Mouse (Mus musculus): ENCODE results near the gene Fcer2a. TPM values are rescaled to one million over a fixed set of nuclear protein-coding genes. Genes with fewer than 3 reads are reported as not detected.

Fcer2a gene
- polyA plus RNA-seq (2014; fragmentation: Nextera tagmentation; extraction: Ambion mirVana) = 0.24 TPM in 1 of 2 replicates, not detected in the other

DNA sequence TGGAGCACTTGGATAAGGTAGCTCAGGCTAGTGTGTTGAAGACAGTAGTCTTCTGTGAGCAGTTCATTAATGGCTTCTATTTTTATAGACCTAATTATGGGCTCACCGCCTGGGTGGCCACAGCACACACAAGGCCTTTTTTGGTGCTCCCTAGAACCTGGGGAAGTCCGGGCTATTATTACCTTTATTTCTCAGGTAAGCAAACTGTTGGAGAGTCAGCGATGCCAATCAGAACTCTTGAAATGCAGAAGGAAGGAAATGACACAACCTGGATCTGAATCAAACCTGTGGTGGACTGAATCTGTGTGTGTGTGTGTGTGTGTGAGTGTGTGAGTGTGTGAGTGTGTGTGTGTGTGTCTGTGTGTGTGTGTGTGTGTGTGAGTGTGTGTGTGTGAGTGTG is at the start of gene Fcer2a:
Gene Fcer2a (minus strand): TSS at position 55 of the 400 bp plus-strand sequence.
- no peaks in the 10 kb centered on the region for H3K4me1 ChIP-seq (ENCODE audit: control insufficient read depth, insufficient read depth, low read length)
- H3K27me3 ChIP-seq (ENCODE audit: control insufficient read depth, insufficient read depth, low read length) = no peaks in the 10 kb centered on the region
- WGBS = 78% methylated on average over 3 of the region's 3 CpGs
- H3K36me3 ChIP-seq (ENCODE audit: control insufficient read depth, insufficient read depth, low read length) = no peaks in the 10 kb centered on the region
- no peak within 1 kb of the TSS for H3K4me2 ChIP-seq (ENCODE audit: low read depth, severe bottlenecking)
- no peak for ATAC-seq (ENCODE audit: insufficient number of reproducible peaks, low FRiP score, low TSS enrichment, low read depth)
- no peak within 1 kb of the TSS for H3K9ac ChIP-seq (ENCODE audit: low read length)
- no peak for DNase-seq (ENCODE audit: low spot score)
- no peak within 1 kb of the TSS for H3K27ac ChIP-seq (replicated peaks; ENCODE audit: low read depth, low read length)
- H3K9me3 ChIP-seq (ENCODE audit: control insufficient read depth, low read length) = no peaks in the 10 kb centered on the region
- H3K4me3 ChIP-seq (ENCODE audit: low read depth, low read length) = no peak within 1 kb of the TSS

DNA sequence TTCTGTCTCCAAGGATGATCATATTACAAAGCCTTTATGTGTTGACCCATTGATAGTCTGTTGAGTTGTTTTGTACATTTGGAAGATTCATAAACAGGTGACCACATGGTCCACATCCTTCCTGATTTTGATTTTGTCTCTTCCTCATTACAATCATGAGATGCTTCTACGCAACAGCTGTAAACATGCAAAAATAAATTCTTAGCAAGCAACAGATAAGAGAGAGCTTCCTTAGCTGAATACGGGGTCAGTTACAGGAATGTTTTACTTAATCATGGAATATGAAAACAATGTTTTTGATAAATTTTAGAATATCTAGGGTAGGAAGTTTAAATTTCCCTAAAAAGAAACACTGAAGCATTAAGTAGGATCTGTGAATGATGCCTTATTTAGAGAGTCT is 43.0 kb upstream of the Fcer2a start:
- no peak for ATAC-seq (ENCODE audit: insufficient number of reproducible peaks, low FRiP score, low TSS enrichment, low read depth)
- Histone ChIP-seq H3K4me3 (ENCODE audit: low read depth, low read length) (no peak overlapping the region), H3K27ac (replicated peaks; ENCODE audit: low read depth, low read length) (no peak overlapping the region), H3K9ac (ENCODE audit: low read length) (no peak overlapping the region), H3K27me3 (ENCODE audit: control insufficient read depth, insufficient read depth, low read length) (no peaks in the 10 kb centered on the region), H3K4me2 (ENCODE audit: low read depth, severe bottlenecking) (no peak overlapping the region), H3K4me1 (ENCODE audit: control insufficient read depth, insufficient read depth, low read length) (no peaks in the 10 kb centered on the region), H3K36me3 (ENCODE audit: control insufficient read depth, insufficient read depth, low read length) (no peaks in the 10 kb centered on the region), H3K9me3 (ENCODE audit: control insufficient read depth, low read length) (no peaks in the 10 kb centered on the region; the same call in 1 of the 2 replicates)
- DNase-seq (ENCODE audit: low spot score) = no peak
- 92% methylated on average over 2 of the region's 2 CpGs for WGBS

DNA sequence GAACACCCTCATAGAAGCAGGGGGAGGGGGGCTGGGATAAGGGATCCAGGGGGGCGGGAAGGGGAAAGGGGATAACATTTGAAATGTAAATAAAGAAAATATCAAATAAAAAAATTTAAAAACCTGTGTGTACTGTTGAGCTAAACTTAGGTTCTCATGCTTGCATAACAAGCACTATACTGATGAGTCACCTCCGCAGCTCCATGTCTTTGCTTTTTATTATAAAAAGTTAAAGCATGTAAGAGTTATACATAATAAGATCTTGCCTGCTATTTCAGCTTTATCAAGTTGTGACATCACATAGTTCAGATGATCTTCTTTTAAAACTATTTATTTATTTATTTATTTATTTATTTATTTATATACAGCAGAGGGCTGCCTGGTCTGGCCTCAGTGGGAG is 41.6 kb upstream of the Fcer2a start:
- no peak for ATAC-seq (ENCODE audit: insufficient number of reproducible peaks, low FRiP score, low TSS enrichment, low read depth)

DNA sequence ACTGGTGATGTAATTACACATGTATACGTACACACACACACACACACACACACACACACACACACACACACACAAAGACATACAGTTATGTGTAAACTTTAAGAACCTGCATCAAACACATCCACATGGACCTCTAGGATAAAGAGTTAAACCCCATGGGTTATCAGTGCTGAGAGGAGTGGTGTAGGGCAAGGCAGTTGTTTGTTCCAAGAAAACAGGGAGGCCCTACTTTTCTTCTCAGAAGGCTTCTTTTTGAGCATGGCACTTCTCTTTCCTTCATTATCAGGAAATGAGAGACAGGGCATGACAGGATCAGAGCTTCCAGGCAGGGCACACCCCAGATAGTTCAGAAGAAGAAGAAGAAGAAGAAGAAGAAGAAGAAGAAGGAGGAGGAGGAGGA is 40.1 kb upstream of the Fcer2a start:
- no peaks in the 10 kb centered on the region for H3K4me1 ChIP-seq (ENCODE audit: control insufficient read depth, insufficient read depth, low read length)
- 65% methylated on average over 1 of the region's 1 CpGs for WGBS
- no peaks in the 10 kb centered on the region for H3K36me3 ChIP-seq (ENCODE audit: control insufficient read depth, insufficient read depth, low read length)
- no peaks in the 10 kb centered on the region for H3K27me3 ChIP-seq (ENCODE audit: control insufficient read depth, insufficient read depth, low read length)
- ATAC-seq (ENCODE audit: insufficient number of reproducible peaks, low FRiP score, low TSS enrichment, low read depth) (no peak), DNase-seq (ENCODE audit: low spot score) (no peak)
- no peak overlapping the region for H3K4me2 ChIP-seq (ENCODE audit: low read depth, severe bottlenecking)
- no peaks in the 10 kb centered on the region; the same call in 1 of the 2 replicates for H3K9me3 ChIP-seq (ENCODE audit: control insufficient read depth, low read length)
- H3K4me3 ChIP-seq (ENCODE audit: low read depth, low read length) = no peak overlapping the region
- H3K9ac ChIP-seq (ENCODE audit: low read length) = no peak overlapping the region
- H3K27ac ChIP-seq (replicated peaks; ENCODE audit: low read depth, low read length) = no peak overlapping the region

More for the DNA sequence above, 41.6 kb upstream of the Fcer2a start:
- Histone ChIP-seq H3K4me1 (ENCODE audit: control insufficient read depth, insufficient read depth, low read length) (no peaks in the 10 kb centered on the region), H3K27ac (replicated peaks; ENCODE audit: low read depth, low read length) (no peak overlapping the region), H3K36me3 (ENCODE audit: control insufficient read depth, insufficient read depth, low read length) (no peaks in the 10 kb centered on the region), H3K9ac (ENCODE audit: low read length) (no peak overlapping the region), H3K9me3 (ENCODE audit: control insufficient read depth, low read length) (no peaks in the 10 kb centered on the region; the same call in 1 of the 2 replicates), H3K4me3 (ENCODE audit: low read depth, low read length) (no peak overlapping the region), H3K4me2 (ENCODE audit: low read depth, severe bottlenecking) (no peak overlapping the region), H3K27me3 (ENCODE audit: control insufficient read depth, insufficient read depth, low read length) (no peaks in the 10 kb centered on the region)
- WGBS = 92% methylated on average over 2 of the region's 2 CpGs
- no peak for DNase-seq (ENCODE audit: low spot score)

DNA sequence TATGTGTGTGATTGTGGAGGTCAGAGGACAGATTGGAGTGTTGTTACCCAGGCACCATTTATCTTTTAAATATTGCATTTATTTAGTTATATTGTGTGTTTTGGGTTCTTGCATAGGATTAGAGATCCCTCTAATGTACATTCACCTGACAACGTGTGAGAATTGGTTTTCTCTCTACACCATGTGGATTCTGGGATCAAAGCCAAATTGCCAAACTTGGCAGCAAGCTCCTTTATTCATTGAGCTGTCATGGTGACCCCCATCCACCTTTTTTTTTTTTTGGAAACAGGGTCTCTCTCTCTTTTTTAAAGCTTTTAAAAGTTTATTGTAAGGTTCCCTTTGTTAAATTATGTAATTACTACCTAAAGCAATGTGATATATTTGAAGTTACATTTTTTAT is 27.1 kb upstream of the Fcer2a start:
- DNase-seq (ENCODE audit: low spot score) = no peak
- no peaks in the 10 kb centered on the region for H3K4me1 ChIP-seq (ENCODE audit: control insufficient read depth, insufficient read depth, low read length)
- no peak overlapping the region for H3K4me3 ChIP-seq (ENCODE audit: low read depth, low read length)
- no peak for ATAC-seq (ENCODE audit: insufficient number of reproducible peaks, low FRiP score, low TSS enrichment, low read depth)
- H3K4me2 ChIP-seq (ENCODE audit: low read depth, severe bottlenecking) = no peak overlapping the region
- no peak overlapping the region for H3K27ac ChIP-seq (replicated peaks; ENCODE audit: low read depth, low read length)
- H3K9me3 ChIP-seq (ENCODE audit: control insufficient read depth, low read length) = no peaks in the 10 kb centered on the region
- H3K36me3 ChIP-seq (ENCODE audit: control insufficient read depth, insufficient read depth, low read length) = no peaks in the 10 kb centered on the region
- H3K27me3 ChIP-seq (ENCODE audit: control insufficient read depth, insufficient read depth, low read length) = no peaks in the 10 kb centered on the region
- 55% methylated on average over 1 of the region's 1 CpGs for WGBS
- no peak overlapping the region for H3K9ac ChIP-seq (ENCODE audit: low read length)

DNA sequence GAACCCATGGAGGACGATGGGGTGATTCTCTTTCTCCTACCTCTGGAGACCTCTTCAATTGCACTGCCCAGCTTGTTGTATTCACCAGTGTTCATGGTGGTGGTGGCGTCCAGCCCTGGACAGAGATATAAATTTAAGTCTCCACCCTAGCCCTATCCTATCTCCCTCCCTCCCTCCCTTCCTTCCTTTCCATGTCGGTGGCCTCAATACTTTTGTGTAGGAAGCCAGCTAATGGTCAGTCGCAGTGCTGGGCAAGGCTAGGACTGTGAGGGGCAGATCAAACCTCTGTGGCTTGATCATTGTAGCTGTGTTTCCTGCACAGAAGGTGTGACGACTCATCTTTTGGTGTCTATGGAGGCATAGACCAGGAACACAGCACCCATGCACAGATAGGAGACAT is 26.6 kb upstream of the Fcer2a start, which contains the start of gene Clec4g:
Gene Clec4g (minus strand): TSS at position 101 of the 400 bp plus-strand sequence.
- no peaks in the 10 kb centered on the region for H3K36me3 ChIP-seq (ENCODE audit: control insufficient read depth, insufficient read depth, low read length)
- ATAC-seq (ENCODE audit: insufficient number of reproducible peaks, low FRiP score, low TSS enrichment, low read depth) = no peak
- H3K9me3 ChIP-seq (ENCODE audit: control insufficient read depth, low read length) = no peaks in the 10 kb centered on the region
- H3K4me1 ChIP-seq (ENCODE audit: control insufficient read depth, insufficient read depth, low read length) = no peaks in the 10 kb centered on the region
- no peak for DNase-seq (ENCODE audit: low spot score)
- H3K27ac ChIP-seq (replicated peaks; ENCODE audit: low read depth, low read length) = no peak within 1 kb of the TSS
- H3K27me3 ChIP-seq (ENCODE audit: control insufficient read depth, insufficient read depth, low read length) = no peaks in the 10 kb centered on the region
- H3K4me2 ChIP-seq (ENCODE audit: low read depth, severe bottlenecking) = no peak within 1 kb of the TSS
- WGBS = 79% methylated on average over 5 of the region's 5 CpGs
- no peak within 1 kb of the TSS for H3K4me3 ChIP-seq (ENCODE audit: low read depth, low read length)
- no peak within 1 kb of the TSS for H3K9ac ChIP-seq (ENCODE audit: low read length)

DNA sequence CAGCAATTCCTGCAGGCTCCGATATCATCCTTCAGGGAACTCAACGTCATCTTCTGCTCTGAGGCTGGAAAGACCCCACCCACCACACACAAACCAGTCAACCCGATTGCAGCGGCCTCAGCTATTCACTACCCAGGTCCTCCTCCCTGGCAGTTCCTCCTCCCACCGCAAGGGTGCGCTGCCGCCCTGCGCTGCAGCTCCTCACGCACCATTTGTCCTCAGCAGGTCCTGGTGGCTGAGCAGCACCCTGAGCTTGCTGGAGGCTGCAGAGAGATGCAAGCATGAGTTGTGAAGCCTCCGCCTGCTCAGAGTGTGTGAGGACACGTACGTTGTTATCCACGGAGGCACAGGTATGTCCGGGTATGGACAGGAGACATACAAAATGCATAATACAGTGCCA is 24.6 kb upstream of the Fcer2a start:
- DNase-seq (ENCODE audit: low spot score) = peak; percentile 77
- H3K4me1 ChIP-seq (ENCODE audit: control insufficient read depth, insufficient read depth, low read length) = no peaks in the 10 kb centered on the region
- H3K27me3 ChIP-seq (ENCODE audit: control insufficient read depth, insufficient read depth, low read length) = no peaks in the 10 kb centered on the region
- no peaks in the 10 kb centered on the region for H3K36me3 ChIP-seq (ENCODE audit: control insufficient read depth, insufficient read depth, low read length)
- no peak overlapping the region for H3K4me2 ChIP-seq (ENCODE audit: low read depth, severe bottlenecking)
- WGBS = 12% methylated on average over 14 of the region's 14 CpGs
- ATAC-seq (ENCODE audit: insufficient number of reproducible peaks, low FRiP score, low TSS enrichment, low read depth) = no peak
- no peaks in the 10 kb centered on the region for H3K9me3 ChIP-seq (ENCODE audit: control insufficient read depth, low read length)
- H3K27ac ChIP-seq (replicated peaks; ENCODE audit: low read depth, low read length) = no peak overlapping the region
- H3K4me3 ChIP-seq (ENCODE audit: low read depth, low read length) = no peak overlapping the region
- no peak overlapping the region for H3K9ac ChIP-seq (ENCODE audit: low read length)

DNA sequence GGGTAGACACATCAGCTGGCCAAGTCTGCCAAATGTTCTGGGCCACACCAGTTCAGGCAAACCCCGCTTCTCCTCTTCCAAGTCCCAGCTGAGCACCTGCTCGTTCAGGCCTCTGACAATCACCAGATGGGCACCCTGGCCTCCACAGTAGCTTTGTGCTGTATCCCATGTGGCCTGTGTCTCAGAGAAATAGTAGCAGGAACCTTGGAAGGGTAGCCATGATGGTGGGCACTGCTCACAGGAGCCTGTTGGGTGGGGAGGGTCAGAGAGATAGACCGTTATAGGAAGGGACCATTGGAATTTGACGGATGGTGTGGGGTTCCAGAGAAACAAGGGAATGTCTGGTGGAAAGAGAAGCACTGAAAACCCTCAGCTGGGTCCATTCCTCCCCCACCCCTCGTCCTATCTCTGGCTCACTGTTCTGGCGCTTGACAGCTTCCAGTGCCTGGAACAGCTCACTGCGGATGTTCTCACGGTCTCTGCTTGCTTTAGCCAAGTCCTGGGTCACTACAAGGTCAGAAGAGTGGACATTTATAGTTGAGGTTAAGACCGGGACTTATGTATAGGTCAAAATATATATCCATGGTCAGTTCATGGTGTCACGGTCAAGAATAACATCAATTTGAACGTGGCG is 23.5 kb upstream of the Fcer2a start:
- WGBS = 86% methylated on average over 12 of the region's 12 CpGs
- H3K36me3 ChIP-seq (ENCODE audit: control insufficient read depth, insufficient read depth, low read length) = no peaks in the 10 kb centered on the region
- H3K9ac ChIP-seq (ENCODE audit: low read length) = no peak overlapping the region
- no peak overlapping the region for H3K4me2 ChIP-seq (ENCODE audit: low read depth, severe bottlenecking)
- no peaks in the 10 kb centered on the region for H3K9me3 ChIP-seq (ENCODE audit: control insufficient read depth, low read length)
- no peak overlapping the region for H3K4me3 ChIP-seq (ENCODE audit: low read depth, low read length)
- no peaks in the 10 kb centered on the region for H3K27me3 ChIP-seq (ENCODE audit: control insufficient read depth, insufficient read depth, low read length)
- DNase-seq (ENCODE audit: low spot score) (no peak), ATAC-seq (ENCODE audit: insufficient number of reproducible peaks, low FRiP score, low TSS enrichment, low read depth) (no peak)
- no peaks in the 10 kb centered on the region for H3K4me1 ChIP-seq (ENCODE audit: control insufficient read depth, insufficient read depth, low read length)
- no peak overlapping the region for H3K27ac ChIP-seq (replicated peaks; ENCODE audit: low read depth, low read length)

DNA sequence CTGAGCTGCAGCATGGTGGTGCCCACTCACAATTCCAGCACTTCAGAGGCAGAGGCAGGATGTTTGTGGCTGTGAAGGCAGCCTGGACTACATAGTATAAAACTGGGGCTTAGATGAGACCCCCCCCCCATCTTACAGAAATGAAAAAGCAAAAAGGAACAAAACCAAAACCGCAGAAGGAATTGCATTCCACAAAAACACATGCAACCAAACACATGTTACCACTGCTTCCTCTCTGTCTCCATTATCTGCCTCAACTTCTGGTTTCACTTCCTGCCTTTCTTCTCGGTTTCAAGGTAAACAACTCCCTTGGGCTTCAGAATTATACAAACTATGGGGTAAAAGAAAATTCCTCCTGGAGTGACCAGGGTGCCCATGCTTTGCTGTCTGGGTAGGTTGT is 17.7 kb upstream of the Fcer2a start:
- H3K9me3 ChIP-seq (ENCODE audit: control insufficient read depth, low read length) = no peaks in the 10 kb centered on the region
- no peak overlapping the region for H3K27ac ChIP-seq (replicated peaks; ENCODE audit: low read depth, low read length)
- no peak overlapping the region for H3K9ac ChIP-seq (ENCODE audit: low read length)
- DNase-seq (ENCODE audit: low spot score) = no peak
- no peak for ATAC-seq (ENCODE audit: insufficient number of reproducible peaks, low FRiP score, low TSS enrichment, low read depth)
- H3K4me1 ChIP-seq (ENCODE audit: control insufficient read depth, insufficient read depth, low read length) = no peaks in the 10 kb centered on the region
- no peak overlapping the region for H3K4me3 ChIP-seq (ENCODE audit: low read depth, low read length)
- no peaks in the 10 kb centered on the region for H3K27me3 ChIP-seq (ENCODE audit: control insufficient read depth, insufficient read depth, low read length)
- WGBS = 72% methylated on average over 2 of the region's 2 CpGs
- no peak overlapping the region for H3K4me2 ChIP-seq (ENCODE audit: low read depth, severe bottlenecking)
- H3K36me3 ChIP-seq (ENCODE audit: control insufficient read depth, insufficient read depth, low read length) = no peaks in the 10 kb centered on the region
